Mouse (Mus musculus): Measurements from ENCODE around the gene Cd5. TPM values are rescaled to one million over a fixed set of nuclear protein-coding genes. Genes with fewer than 3 reads are reported as not detected.

Cd5 gene
- total and polyA plus RNA-seq, 2 experiments, result 0.28 to 0.49 TPM

- H3K4me3 ChIP-seq (ENCODE audit: insufficient read depth, low read depth, low read length), result no peak overlapping the region
- H3K9ac ChIP-seq (ENCODE audit: low read depth, low read length), result no peak overlapping the region
- H3K4me1 ChIP-seq (ENCODE audit: control insufficient read depth, insufficient read depth, low read length), result no peaks in the 10 kb centered on the region
- no peak overlapping the region for H3K27ac ChIP-seq (replicated peaks; ENCODE audit: insufficient read depth, low read depth, low read length)
- no peaks in the 10 kb centered on the region for H3K27me3 ChIP-seq (ENCODE audit: control insufficient read depth, insufficient read depth, low read length)
- no peaks in the 10 kb centered on the region for H3K36me3 ChIP-seq (ENCODE audit: control insufficient read depth, insufficient read depth, low read length)
- no peak for DNase-seq (ENCODE audit: extremely low read depth, low read depth, low spot score)
- WGBS, result 68% methylated on average over 7 of the region's 7 CpGs
- TF ChIP-seq CTCF (IDR thresholded peaks at IDR 0.05; ENCODE audit: low read depth, low read length), result no peak
- no peak for TF ChIP-seq POLR2A (IDR thresholded peaks at IDR 0.05; ENCODE audit: extremely low read depth, insufficient read depth, low read length)
- no peaks in the 10 kb centered on the region for H3K79me2 ChIP-seq (ENCODE audit: control insufficient read depth, insufficient read depth, low read length)
Measured at GRCm38 (mm10) chr19:10771995-10772394, 33.2 kb upstream of the Cd5 start.

- no peak overlapping the region for H3K27ac ChIP-seq (replicated peaks; ENCODE audit: insufficient read depth, low read depth, low read length)
- TF ChIP-seq POLR2A (IDR thresholded peaks at IDR 0.05; ENCODE audit: extremely low read depth, insufficient read depth, low read length) (no peak), CTCF (IDR thresholded peaks at IDR 0.05; ENCODE audit: low read depth, low read length) (no peak)
- H3K4me3 ChIP-seq (ENCODE audit: insufficient read depth, low read depth, low read length), result no peak overlapping the region
- H3K79me2 ChIP-seq (ENCODE audit: control insufficient read depth, insufficient read depth, low read length), result no peaks in the 10 kb centered on the region
- WGBS, result 77% methylated on average over 12 of the region's 12 CpGs
- H3K4me1 ChIP-seq (ENCODE audit: control insufficient read depth, insufficient read depth, low read length), result no peaks in the 10 kb centered on the region
- no peaks in the 10 kb centered on the region for H3K36me3 ChIP-seq (ENCODE audit: control insufficient read depth, insufficient read depth, low read length)
- H3K27me3 ChIP-seq (ENCODE audit: control insufficient read depth, insufficient read depth, low read length), result no peaks in the 10 kb centered on the region
- DNase-seq (ENCODE audit: extremely low read depth, low read depth, low spot score), result no peak
- H3K9ac ChIP-seq (ENCODE audit: low read depth, low read length), result no peak overlapping the region
Measured at GRCm38 (mm10) chr19:10769429-10770195, 30.8 kb upstream of the Cd5 start.

DNA sequence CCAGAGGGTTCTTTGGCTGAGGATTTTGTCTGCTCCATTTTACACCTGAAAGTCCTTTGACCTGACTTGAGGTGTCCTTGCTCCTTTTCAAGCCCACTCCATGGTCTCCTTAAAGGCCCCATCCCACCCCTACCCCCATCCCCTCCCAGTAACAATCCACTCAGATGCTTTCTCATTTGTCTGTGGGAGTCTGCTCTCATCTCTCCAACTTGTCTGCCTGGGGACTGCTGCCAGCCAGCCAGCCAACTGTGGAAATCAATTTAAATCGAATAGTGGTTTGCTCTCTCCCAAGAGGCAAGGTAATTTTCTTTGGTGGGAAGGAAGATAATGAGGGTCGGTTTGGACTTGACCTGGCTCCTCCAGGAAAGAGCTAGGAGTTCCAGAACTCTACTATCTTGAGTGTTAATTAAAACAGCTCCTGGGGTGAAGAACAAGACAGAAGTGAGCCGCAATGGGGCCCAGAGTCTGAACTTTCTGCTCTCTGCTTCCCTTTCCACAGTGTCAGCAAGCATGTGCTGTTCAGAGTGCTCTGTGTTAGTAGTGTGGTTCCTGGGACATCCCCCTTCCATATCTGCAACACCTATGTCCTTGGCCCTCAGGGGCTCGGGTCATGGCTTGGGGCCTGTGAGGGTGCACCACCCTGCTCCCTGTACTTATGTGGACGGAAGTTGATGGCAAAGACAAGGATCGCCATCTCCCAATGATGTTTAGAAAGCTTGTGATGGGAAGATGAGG lies 30.1 kb upstream of the Cd5 start:
- H3K4me3 ChIP-seq (ENCODE audit: insufficient read depth, low read depth, low read length), result no peak overlapping the region
- no peaks in the 10 kb centered on the region for H3K79me2 ChIP-seq (ENCODE audit: control insufficient read depth, insufficient read depth, low read length)
- no peak overlapping the region for H3K27ac ChIP-seq (replicated peaks; ENCODE audit: insufficient read depth, low read depth, low read length)
- no peak for DNase-seq (ENCODE audit: extremely low read depth, low read depth, low spot score)
- no peaks in the 10 kb centered on the region for H3K36me3 ChIP-seq (ENCODE audit: control insufficient read depth, insufficient read depth, low read length)
- 73% methylated on average over 6 of the region's 6 CpGs for WGBS
- H3K4me1 ChIP-seq (ENCODE audit: control insufficient read depth, insufficient read depth, low read length), result no peaks in the 10 kb centered on the region
- no peak overlapping the region for H3K9ac ChIP-seq (ENCODE audit: low read depth, low read length)
- no peaks in the 10 kb centered on the region for H3K27me3 ChIP-seq (ENCODE audit: control insufficient read depth, insufficient read depth, low read length)
- TF ChIP-seq POLR2A (IDR thresholded peaks at IDR 0.05; ENCODE audit: extremely low read depth, insufficient read depth, low read length) (no peak), CTCF (IDR thresholded peaks at IDR 0.05; ENCODE audit: low read depth, low read length) (no peak)

- H3K79me2 ChIP-seq (ENCODE audit: control insufficient read depth, insufficient read depth, low read length), result no peaks in the 10 kb centered on the region
- H3K9ac ChIP-seq (ENCODE audit: low read depth, low read length), result no peak overlapping the region
- 90% methylated on average over 10 of the region's 10 CpGs for WGBS
Measured at GRCm38 (mm10) chr19:10767631-10768030, 28.8 kb upstream of the Cd5 start.

DNA sequence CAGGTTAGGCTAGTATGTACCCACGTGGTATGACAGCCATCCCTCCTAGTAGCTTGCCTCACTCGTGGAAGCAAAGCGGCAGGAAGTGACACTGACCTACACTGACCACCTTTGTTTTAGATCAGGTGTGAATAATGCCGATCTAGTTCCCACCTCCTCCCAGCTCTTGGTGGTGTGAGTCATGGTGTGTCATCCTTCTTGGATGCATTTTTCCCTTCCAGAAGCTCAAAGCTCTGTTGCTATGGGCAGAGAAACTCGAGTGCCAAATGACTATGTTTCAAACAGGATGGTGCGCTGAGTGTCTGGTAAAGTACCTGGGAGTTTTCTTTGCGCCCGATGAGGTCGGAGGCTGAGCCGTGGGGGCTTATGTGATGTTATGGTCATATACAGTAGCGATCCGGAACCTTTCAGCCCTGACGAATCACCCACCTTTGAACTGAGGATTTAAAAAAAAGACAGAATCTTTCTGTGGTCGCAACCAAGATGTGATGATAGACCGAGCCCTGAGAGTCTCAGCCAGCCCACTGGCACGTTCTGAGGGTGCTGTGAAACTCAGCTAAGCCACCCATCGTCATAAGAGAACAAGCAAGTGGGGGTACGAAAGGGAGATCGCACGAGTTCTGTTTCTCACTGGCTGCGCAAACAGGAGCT lies 24.7 kb upstream of the Cd5 start:
- no peak for DNase-seq (ENCODE audit: extremely low read depth, low read depth, low spot score)
- Histone ChIP-seq H3K4me3 (ENCODE audit: insufficient read depth, low read depth, low read length) (no peak overlapping the region), H3K27me3 (ENCODE audit: control insufficient read depth, insufficient read depth, low read length) (no peaks in the 10 kb centered on the region), H3K9ac (ENCODE audit: low read depth, low read length) (no peak overlapping the region), H3K4me1 (ENCODE audit: control insufficient read depth, insufficient read depth, low read length) (no peaks in the 10 kb centered on the region), H3K27ac (replicated peaks; ENCODE audit: insufficient read depth, low read depth, low read length) (no peak overlapping the region), H3K79me2 (ENCODE audit: control insufficient read depth, insufficient read depth, low read length) (no peaks in the 10 kb centered on the region), H3K36me3 (ENCODE audit: control insufficient read depth, insufficient read depth, low read length) (no peaks in the 10 kb centered on the region)
- TF ChIP-seq CTCF (IDR thresholded peaks at IDR 0.05; ENCODE audit: low read depth, low read length), result no peak
- WGBS, result 72% methylated on average over 21 of the region's 21 CpGs

More at GRCm38 (mm10) chr19:10767631-10768030, 28.8 kb upstream of the Cd5 start:
- Histone ChIP-seq H3K36me3 (ENCODE audit: control insufficient read depth, insufficient read depth, low read length) (no peaks in the 10 kb centered on the region), H3K27ac (replicated peaks; ENCODE audit: insufficient read depth, low read depth, low read length) (no peak overlapping the region), H3K27me3 (ENCODE audit: control insufficient read depth, insufficient read depth, low read length) (no peaks in the 10 kb centered on the region), H3K4me1 (ENCODE audit: control insufficient read depth, insufficient read depth, low read length) (no peaks in the 10 kb centered on the region), H3K4me3 (ENCODE audit: insufficient read depth, low read depth, low read length) (no peak overlapping the region)
- no peak for DNase-seq (ENCODE audit: extremely low read depth, low read depth, low spot score)
- TF ChIP-seq CTCF (IDR thresholded peaks at IDR 0.05; ENCODE audit: low read depth, low read length) (no peak), POLR2A (IDR thresholded peaks at IDR 0.05; ENCODE audit: extremely low read depth, insufficient read depth, low read length) (no peak)
